Mouse (Mus musculus): ENCODE measurements at regions not wholly inside any gene's neighbourhood (a gene's known extent, or its start where the extent isn't known, plus 50 kb on each side); places are given as distances from the start of the nearest gene placed in this dataset.

DNA sequence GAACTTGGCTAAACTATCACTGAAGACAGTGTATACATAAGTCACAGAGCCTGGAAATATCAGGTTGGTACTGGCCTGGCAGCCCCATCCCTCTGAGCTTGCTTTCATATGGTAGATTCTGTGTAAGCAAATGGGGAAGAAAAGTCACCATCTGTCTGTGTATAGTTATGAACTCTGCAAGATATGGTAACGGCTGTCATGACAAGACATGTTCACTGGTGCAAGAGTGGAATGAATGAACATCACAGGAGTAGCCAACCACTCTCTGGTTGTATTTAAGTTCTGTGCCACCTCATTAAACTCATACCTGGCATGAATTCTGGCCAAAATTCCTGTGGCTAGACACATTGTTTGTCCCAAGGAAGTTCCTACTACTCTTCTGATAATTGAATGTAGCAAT, 945.5 kb upstream of the Ctnnd2 start:
- no peak for TF ChIP-seq RAD21 (IDR thresholded peaks at IDR 0.05; ENCODE audit: low read depth, low read length)
- TF ChIP-seq E2F4 (IDR thresholded peaks at IDR 0.05; ENCODE audit: borderline replicate concordance, low read depth, low read length), result no peak
- no peak for TF ChIP-seq ZKSCAN1 (IDR thresholded peaks at IDR 0.05; ENCODE audit: low read depth, low read length)
- TF ChIP-seq CTCF (IDR thresholded peaks at IDR 0.05 in 2 of 3, conservative IDR thresholded peaks at IDR 0.05 in 1 of 3; ENCODE audit: control insufficient read depth in 1 of 3, insufficient read depth in 1 of 3, low read depth in 2 of 3, low read length in 3 of 3, poor library complexity in 1 of 3, severe bottlenecking in 1 of 3), result no peak
- TF ChIP-seq RCOR1 (IDR thresholded peaks at IDR 0.05; ENCODE audit: low read depth, low read length), result no peak
- no peak for TF ChIP-seq EP300 (IDR thresholded peaks at IDR 0.05; ENCODE audit: low read depth in 1 of 2, low read length in 2 of 2)
- TF ChIP-seq TAL1 (IDR thresholded peaks at IDR 0.05; ENCODE audit: low read length), result no peak
- TF ChIP-seq BHLHE40 (IDR thresholded peaks at IDR 0.05; ENCODE audit: borderline replicate concordance, low read depth, low read length), result no peak
- no peak for TF ChIP-seq TCF12 (IDR thresholded peaks at IDR 0.05; ENCODE audit: low read depth, low read length)
- no peak for TF ChIP-seq HCFC1 (IDR thresholded peaks at IDR 0.05; ENCODE audit: low read depth, low read length)
